In the genomic region with DNA sequence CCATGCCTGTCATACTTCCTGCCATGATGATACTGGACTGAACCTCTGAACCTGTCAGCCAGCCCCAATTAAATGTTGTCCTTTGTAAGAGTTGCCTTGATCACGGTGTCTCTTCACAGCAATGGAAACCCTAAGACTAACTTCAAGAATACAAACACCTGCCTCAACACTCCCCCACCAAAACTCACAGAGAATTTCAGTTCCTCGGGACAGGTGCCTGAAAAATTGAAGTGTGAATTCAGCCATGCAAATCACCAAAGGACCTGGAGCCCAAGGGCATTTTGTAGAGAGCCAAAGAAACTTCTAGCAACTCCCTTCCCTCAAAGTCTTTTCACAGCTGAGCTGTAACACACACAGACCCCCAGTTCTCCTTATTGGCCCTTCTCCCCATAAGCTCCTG, we compare ENCODE assay signal across 14 mouse cellular contexts.
"Had no signal": no experiment of that assay in that cellular context is flagged by ENCODE, and none has a peak within 500 bp of the region (broad histone marks: within the 10 kb centered on the region; RNA-seq: fewer than 3 reads in every experiment).

No protein-coding gene starts in this region.

- H3K27ac ChIP-seq: liver, embryonic 14.5 days; midbrain, embryonic 10.5 days; neural tube, embryonic 15.5 days; stomach, embryonic 15.5 days had no signal

- H3K4me3 ChIP-seq: midbrain, embryonic 10.5 days; myocyte; neural tube, embryonic 15.5 days; stomach, embryonic 15.5 days had no signal

- H3K36me3 ChIP-seq: midbrain, embryonic 10.5 days; neural tube, embryonic 15.5 days; stomach, embryonic 15.5 days had no signal

- DNase-seq: left cerebral cortex, postnatal 4 days; lung, adult 2 months; lung, postnatal 4 days; midbrain, embryonic 14.5 days; spleen, adult 18-20 months; thymus, adult 2 months; thymus, postnatal 25 days had no signal

- H3K4me2 ChIP-seq: neural tube, embryonic 15.5 days; stomach, embryonic 15.5 days had no signal

- H3K9me3 ChIP-seq: midbrain, embryonic 10.5 days; neural tube, embryonic 15.5 days; stomach, embryonic 15.5 days had no signal

- H3K9ac ChIP-seq: liver, embryonic 14.5 days; neural tube, embryonic 15.5 days; stomach, embryonic 15.5 days had no signal

- ATAC-seq: intestine, embryonic 16.5 days; lung, postnatal 0 days had no signal

- H3K27me3 ChIP-seq: neural tube, embryonic 15.5 days; stomach, embryonic 15.5 days had no signal
